Mouse (Mus musculus) C2C12 (cell line): ENCODE results near the gene Ppp6r1.

ENCODE experiments used
- CEBPB ChIP-seq: IDR thresholded peaks from one replicate; pipeline ENCODE4 v1.6.1; 2011; ENCODE audit warnings: low read depth, mild to moderate bottlenecking, control low read depth, moderate library complexity
- CTCF ChIP-seq: IDR thresholded peaks from one replicate; pipeline ENCODE4 v1.5.1; 2011; ENCODE audit not compliant: control insufficient read depth, insufficient read depth, insufficient read length
- MAX ChIP-seq: IDR thresholded peaks from one replicate; pipeline ENCODE4 v1.6.1; 2011; ENCODE audit warnings: mild to moderate bottlenecking, control low read depth
- MYOD1 ChIP-seq: IDR thresholded peaks from one replicate; pipeline ENCODE4 v1.6.1; 2011; ENCODE audit warnings: low read depth; ENCODE audit not compliant: control insufficient read depth, insufficient read length
- MYOG ChIP-seq: IDR thresholded peaks from one replicate; pipeline ENCODE4 v1.6.1; 2011; ENCODE audit not compliant: control insufficient read depth, insufficient read length; ENCODE audit errors: extremely low read depth
- USF1 ChIP-seq: IDR thresholded peaks from one replicate; pipeline ENCODE4 v1.6.1; 2011; ENCODE audit warnings: low read depth, mild to moderate bottlenecking, control low read depth, moderate library complexity

- no peak for TF ChIP-seq CTCF
- no peak for TF ChIP-seq CEBPB
- TF ChIP-seq MAX = no peak
- TF ChIP-seq USF1 = no peak
- no peak for TF ChIP-seq MYOD1
- no peak for TF ChIP-seq MYOG
These were observed 32.9 kb downstream of the Ppp6r1 start for GRCm38 (mm10) chr7:4625928-4626327.
